Mouse (Mus musculus) T-helper 2 cell (primary cell): ENCODE results near the gene Napb.

Experiments
- in situ Hi-C: fragments of 300-600 bp; cut with MboI, MseI; formaldehyde crosslinking; loops from one replicate; pipeline ENCODE4 v1.15.1; 2025; ENCODE audit warnings: high pct_unique_total_duplicates

The Napb gene

DNA sequence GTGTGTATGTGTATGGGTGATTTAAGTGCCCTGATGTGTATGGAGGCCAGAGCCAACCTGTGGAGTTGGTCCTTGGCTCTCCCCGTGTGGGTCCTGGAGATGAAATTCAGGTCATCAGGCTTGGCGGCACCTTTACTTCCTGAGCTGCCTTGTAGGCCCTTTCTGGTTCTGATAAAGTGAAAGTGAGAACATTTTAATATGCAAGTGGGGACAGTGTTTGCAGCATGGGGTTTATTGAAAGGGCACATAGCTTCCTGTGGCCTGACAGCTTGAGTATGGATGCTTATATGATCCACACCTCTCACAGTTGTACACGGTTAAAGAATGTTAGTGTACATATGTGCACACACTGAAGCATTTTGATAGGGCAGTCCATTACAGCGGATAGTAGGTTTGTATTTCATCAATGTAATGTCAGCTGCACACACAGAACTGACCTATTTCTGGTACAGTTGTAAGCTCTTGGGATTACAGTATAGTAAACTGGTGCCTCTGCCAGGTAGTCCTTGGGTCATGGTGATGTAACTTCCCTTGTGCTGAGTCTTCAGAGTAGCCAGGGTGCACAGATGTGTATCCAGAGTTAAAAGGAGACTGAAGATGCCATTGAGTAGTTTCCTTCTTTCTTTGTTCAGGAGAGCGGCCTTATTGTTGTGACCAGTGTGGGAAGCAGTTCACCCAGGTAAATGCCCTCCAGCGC lies 42.7 kb downstream of the Napb start:
- in situ Hi-C loops = no loop called here

DNA sequence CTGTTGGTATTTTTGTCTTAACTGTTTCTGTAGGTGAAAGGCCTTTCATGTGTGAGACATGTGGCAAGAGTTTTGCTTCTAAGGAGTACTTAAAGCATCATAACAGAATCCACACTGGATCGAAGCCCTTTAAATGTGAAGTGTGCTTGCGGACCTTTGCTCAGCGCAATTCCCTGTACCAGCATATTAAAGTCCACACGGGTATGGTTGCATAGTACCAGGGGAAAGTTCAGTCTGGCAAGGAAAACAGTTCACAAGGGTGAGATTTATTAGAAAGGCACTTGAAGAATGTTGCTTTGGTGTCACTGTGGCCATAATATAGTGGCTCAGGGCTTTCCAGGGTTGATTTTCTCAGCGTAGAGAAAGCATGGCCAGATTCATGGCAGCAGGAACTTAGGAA lies 44.3 kb downstream of the Napb start:
- in situ Hi-C loops = no loop called here

DNA sequence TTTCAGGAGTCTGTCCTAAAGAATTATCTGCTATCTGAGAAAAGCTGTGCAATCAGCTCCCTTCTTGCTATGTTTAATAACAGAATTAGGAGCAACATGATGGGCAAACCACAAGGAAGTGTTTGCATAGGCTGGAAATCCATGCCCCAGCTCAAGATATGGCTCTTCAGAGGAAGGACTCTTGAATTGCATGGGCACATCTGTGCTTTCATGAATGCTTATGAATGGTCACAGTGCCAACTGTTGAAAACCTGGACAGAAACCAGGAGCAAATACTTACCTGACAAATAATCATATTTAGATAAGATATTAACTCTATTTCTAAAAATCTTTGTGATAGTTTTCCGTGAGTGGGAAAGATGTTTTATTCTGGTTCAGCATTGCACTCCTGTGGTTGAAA lies 45.4 kb downstream of the Napb start:
- in situ Hi-C loops = no loop called here

DNA sequence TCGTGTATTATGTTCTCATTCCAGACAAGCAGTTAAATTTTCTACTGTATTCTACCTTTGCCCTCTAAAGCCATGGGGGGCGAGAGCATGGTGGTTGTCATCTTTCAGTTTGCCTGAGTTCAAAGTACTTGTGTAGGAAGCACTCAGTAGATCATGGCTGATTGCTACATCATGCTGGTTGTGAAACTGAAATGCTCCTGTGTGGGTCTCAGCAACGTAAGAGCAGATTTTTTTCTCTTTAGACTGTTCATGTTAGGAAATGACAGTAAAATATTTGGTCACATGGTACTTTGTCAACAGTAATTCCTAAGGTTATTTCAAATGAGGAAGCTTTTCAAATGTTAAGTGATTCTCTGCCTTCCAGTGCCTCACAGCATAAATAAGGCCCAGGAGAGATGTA lies 46.6 kb downstream of the Napb start:
- in situ Hi-C loops = no loop called here

DNA sequence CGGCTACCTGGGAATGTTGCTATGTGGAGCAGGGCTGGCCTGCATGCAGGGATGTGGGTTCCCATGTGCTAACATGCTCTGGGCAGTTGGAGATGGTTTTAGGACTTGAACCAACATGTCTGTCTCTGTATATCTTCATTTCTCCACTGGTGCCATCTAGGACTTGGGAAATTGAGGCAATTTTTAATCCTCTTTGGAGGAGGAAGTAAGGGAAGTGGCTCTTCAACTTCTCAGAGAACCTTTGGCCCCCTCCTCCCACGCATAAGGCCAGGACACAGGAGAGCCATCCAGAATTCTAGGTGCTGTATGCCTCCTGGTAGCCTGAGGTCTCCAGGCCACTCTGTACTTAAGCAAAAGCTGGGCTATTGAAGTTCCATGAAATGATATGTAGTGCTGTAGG lies 47.3 kb downstream of the Napb start:
- in situ Hi-C loops = no loop called here

DNA sequence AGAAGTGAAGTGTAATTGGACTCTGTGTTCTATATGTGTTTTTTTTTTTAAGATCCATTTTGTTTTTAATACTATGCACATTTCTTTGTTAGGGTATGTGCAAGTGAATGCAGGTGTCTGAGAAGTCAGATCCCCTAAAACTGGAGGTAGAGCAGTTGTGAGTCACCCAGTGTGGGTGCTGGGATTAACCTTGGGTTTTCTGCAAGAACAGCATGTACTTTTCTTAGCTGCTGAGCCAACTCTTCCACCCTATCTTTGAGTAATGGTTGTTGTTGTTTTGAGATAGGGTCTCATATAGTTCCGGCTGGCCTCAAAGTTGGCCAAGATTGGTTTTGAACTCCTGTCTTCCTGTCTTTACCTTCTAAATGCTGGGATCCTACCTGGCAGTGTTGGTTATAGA lies 49.2 kb downstream of the Napb start:
- in situ Hi-C loops = no loop called here

DNA sequence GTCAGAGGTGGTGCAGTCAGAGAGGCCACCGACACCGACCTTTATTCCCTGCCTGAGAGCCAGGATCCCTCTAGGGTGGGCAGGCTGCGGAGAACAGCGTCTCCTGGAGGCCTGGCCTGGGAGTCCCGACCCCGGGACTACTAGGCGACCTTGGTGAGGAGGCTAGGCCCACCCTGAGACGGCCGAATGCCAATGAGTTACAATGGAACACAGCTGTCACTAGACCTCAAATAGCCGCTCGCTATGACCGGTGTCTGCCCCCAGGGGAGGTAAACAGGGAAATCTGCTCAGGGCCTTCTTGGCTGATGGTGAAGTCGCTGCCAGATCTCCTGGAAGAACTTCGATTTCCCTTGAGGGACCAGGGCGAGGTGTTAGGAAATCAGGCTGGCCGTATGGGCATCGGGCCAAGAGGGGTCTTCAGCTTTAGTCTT lies 50.8 kb downstream of the Napb start:
- in situ Hi-C loops = no loop called here

DNA sequence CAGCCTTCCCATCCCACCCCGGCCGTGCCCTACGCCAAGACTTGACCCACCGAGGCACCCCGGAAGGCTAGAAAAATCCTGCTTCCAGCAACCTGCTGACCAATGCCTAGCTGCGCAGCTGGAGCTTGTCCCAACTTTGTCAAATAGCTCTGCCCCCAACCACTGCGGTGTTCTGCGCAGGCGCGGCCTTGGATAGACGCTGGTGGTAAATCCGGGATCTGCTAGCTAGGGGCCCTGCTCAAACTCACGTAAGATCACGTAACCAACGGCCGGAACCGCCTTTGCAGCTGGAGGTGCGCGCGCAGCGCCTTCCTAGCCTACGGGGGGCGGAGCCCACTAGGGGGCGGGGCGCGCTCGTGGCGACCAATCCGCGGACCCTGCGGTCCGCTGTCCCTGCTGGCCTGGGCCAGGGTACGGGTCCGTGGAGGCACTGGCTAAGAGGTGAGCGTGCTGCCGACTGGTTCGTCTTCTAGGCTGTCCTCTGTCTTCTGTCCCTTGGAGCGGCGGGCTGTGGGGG lies 51.4 kb downstream of the Napb start, which contains the start of gene Gzf1:
Gene Gzf1, plus strand, starts transcription at position 249 of the 517 bp plus-strand sequence.
- in situ Hi-C loops = no loop called here

DNA sequence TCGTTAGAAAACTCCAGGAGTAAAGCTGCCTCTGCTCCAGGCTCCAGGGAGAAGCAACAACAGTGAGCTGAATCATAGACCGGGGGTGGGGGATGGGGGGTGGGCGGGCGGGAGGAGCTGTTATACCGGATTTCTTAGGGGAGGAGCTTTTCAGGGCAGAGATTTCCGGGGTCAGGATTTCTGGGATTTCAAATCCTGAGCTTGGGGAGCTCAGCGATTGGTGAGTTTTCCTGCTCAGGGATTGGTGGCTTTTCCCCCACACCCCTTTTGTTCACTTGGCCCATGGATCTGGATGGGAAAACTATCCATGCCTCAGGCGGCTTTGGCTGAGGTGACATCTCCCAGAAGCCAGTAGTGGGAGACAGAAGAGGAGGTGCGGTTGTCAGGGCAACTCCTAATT lies 52.9 kb downstream of the Napb start:
- in situ Hi-C loops = no loop called here

DNA sequence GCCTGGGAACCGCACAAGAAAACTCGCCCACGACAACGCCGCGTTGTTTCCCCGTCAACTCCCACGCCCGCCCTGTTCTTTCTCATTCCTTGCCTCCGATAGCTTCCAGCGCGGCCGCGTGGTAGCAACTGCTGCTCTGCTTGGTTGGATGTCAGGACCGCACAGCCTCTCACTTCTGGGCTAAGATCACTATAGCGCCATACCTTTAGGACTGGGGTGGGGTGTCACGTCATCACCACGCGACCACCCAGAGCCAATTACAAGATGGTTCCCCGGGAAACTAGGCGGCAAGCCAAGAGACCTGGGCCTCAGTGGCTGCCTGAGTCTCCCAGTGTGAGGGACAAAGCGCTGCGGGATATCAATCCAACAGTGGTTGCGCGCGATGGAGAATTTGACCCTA lies 54.5 kb downstream of the Napb start:
- in situ Hi-C loops = no loop called here

DNA sequence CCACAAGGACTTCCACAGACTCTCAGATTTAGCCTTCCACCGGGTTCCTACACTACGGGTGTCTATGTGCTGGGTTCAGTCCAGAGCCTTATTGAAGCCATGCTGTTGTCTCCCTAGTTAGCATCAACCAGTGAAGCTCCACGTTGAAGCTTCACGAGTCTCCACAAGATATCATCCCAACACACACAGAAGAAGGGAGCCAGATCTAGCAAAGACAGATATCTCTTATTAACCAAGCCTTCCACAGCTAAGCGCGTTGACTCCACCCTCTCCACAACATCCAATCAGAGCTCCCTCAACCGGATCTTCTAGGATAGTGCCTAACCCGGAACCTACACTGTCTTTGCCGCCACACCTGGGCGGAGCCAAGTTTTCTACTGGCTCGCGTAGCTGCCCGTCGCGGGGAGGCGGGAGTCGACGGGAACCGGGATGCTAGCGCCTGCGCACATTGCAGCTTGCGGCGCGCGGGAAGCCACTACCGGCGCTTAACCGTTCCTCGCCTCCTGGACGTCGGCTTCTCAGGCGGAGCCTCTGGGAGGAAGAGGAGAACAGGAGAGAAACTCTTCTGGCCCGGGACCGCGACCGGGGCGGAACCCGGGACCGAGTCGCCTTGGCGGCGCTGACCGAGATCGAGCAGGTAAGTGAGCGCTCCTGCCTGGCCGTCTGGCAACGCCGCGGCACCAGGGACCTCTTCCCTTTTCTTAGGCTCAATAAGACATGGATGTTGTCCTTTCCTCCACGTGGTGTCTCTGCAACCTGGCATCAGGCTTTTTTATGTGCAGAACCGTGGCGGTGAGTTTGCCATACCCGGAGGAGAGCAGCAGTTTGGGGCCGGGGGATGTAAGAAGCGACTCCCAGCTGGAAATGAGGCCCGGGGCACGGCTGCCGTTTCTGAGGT lies 59.8 kb downstream of the Napb start, which contains the start of gene Nxt1:
Gene Nxt1, plus strand, starts transcription at position 403 of the 898 bp plus-strand sequence.
- in situ Hi-C loops = no loop called here

DNA sequence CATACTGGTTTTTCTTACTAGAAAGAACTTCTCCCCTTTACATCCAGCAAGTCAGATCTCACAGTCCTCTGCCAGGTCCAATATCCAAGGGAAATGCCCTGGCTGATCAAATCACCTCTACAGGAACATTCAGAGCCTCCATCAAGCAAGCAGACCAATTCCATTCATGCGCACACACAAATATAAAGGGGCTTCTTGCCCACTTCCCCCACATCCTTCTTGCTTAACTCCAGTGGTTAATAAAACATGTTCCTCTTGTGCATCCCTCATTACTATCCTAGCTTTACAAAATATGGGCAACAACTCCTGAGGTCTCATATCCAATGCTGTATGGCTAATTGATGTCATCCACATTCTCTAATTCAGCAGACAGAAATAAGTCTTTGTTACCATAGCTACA lies 68.8 kb downstream of the Napb start:
- in situ Hi-C loops = no loop called here

DNA sequence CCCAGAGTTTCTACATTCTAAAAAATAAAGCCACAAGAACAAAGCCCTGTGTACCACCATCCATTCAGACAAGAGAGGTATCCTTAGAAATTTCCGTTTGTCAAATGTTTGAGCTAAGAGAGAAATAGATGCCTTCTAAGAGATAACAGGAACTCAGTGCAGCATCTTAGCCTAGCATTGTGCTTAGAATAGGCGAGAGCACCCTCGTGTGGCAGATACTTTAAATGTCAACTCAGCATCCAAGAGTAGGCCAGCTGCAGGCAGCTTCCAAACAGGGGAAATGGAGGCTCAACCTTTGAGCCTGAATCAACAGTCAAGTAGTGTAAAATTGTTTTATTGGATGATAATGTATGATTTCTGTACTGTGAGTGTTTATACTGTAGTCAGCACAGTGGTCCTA lies 77.3 kb downstream of the Napb start:
- in situ Hi-C loops = no loop called here

DNA sequence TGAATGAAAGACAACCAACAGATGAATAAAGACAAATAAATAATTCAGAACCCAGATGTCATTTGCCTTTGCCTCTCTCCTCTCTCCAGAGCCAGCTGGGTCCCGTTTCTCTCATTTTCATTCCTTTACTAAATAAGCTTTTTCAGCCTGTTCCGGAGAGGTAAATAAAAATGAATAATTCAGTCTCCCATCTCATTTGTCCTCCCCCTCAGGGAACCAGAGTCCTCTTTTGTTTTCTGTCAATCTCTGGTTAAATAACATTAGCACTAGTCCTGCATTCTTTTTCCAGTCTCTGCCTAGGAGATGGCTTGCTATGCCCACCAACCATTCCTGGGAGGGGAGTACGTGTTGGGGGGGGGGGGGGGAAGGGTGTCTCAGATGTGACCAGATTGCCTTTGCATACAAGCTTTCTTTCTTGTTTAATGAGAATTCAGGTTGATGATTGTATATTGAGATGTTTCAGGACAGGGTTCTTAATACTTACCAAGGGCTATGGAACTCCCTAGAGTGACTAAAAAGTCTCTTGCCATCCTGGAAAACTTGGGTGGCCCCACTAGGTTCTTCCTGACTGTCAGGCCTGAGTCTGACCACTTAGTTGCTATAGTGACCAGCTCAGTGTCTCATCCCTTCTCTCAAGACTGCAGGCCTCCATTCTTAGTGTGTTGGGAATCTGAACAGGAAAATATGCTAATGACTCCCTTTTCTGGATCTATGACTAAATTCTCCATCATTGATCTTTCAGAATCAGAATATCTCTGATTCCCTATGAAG lies 81.5 kb downstream of the Napb start:
- in situ Hi-C loops = no loop called here

DNA sequence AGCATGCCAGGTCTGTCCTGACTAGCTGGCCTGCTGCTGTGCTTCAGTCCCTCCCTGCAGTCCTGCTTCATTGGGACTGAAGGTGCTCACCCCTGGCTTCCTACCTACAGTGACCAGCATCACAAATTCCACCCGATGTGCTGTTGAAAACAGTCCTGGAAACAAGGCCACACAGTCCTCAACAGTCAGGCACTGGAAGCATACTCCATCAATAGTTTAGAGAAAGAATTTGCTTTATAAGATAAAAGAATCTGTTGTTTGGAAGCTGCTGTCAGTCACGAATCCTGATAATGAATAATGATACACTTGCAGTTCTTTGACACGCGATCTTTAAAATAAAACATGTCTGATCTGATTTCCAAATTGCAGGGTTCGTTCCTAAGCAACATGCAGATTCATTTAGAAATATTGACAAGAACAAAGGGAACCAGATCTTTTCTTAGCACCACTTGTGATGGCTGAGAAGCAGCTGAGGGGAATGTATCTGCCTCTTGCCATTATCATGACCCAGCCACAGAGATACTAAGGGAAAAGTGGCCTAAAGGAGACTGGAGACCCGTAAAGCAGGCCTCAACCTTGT lies 87.8 kb downstream of the Napb start:
- in situ Hi-C loops = no loop called here
